Mouse (Mus musculus) CH12.LX (cell line): ENCODE data around the gene Ager. TPM values are rescaled to one million over a fixed set of nuclear protein-coding genes. Genes with fewer than 3 reads are reported as not detected.

Experiments
- DNase-seq: peaks from one replicate; pipeline ENCODE4 v3.0.0-alpha.2; 2013; ENCODE audit errors: extremely low read depth
- H3K27ac ChIP-seq: 2 replicates; pipeline ENCODE4 v1.5.1; 2012; ENCODE audit warnings: low read depth, mild to moderate bottlenecking, control low read depth, moderate library complexity; ENCODE audit not compliant: insufficient read depth
- H3K27me3 ChIP-seq: replicated peaks from 2 replicates; pipeline ENCODE3; 2012; ENCODE audit warnings: inconsistent platforms
- H3K36me3 ChIP-seq, 2 experiments: replicated peaks in 1 of 2; 2 replicates each; pipeline versions ENCODE3 to v1.6.1; 2012; ENCODE audit warnings: inconsistent platforms in 1 of 2, low read length in 1 of 2, mild to moderate bottlenecking in 1 of 2, mixed read lengths in 1 of 2, moderate library complexity in 1 of 2; ENCODE audit not compliant: control insufficient read depth in 1 of 2, insufficient read depth in 1 of 2
- H3K4me1 ChIP-seq, 2 experiments: 2 replicates each; pipeline ENCODE4 v1.6.1; 2012; ENCODE audit warnings: inconsistent platforms in 1 of 2, moderate library complexity in 1 of 2; ENCODE audit not compliant: insufficient read depth in 2 of 2, control insufficient read depth in 1 of 2
- H3K4me2 ChIP-seq: 2 replicates; pipeline ENCODE4 v1.6.1; 2012; ENCODE audit warnings: low read depth, mild to moderate bottlenecking, control low read depth; ENCODE audit not compliant: poor library complexity, insufficient read depth, severe bottlenecking
- H3K4me3 ChIP-seq, 3 experiments: fragments of 150-350 bp in 1 of 3; sonication (generic) in 1 of 3; replicated peaks in 1 of 3; 2 replicates each; pipeline versions ENCODE3 to v1.5.1; 2011 to 2012; ENCODE audit warnings: low read depth in 2 of 3, low read length in 2 of 3, mild to moderate bottlenecking in 2 of 3, moderate library complexity in 2 of 3, control low read depth in 1 of 3, improper control_type of control experiment in 1 of 3, inconsistent platforms in 1 of 3, mixed read lengths in 1 of 3; ENCODE audit not compliant: poor library complexity in 1 of 3
- H3K79me2 ChIP-seq: replicated peaks from 2 replicates; pipeline ENCODE4 v1.6.1; 2012; ENCODE audit warnings: mild to moderate bottlenecking, moderate library complexity; ENCODE audit not compliant: control insufficient read depth, poor library complexity, insufficient read depth, severe bottlenecking; ENCODE audit errors: extremely low read depth
- H3K9ac ChIP-seq: 2 replicates; pipeline ENCODE4 v1.6.1; 2012; ENCODE audit warnings: low read depth, mild to moderate bottlenecking, control low read depth, moderate library complexity; ENCODE audit not compliant: insufficient read depth
- H3K9me3 ChIP-seq: replicated peaks from 2 replicates; pipeline ENCODE3; 2012; ENCODE audit warnings: low read length, inconsistent platforms, mixed read lengths
- BHLHE40 ChIP-seq: IDR thresholded peaks from 2 replicates; pipeline ENCODE4 v1.6.1; 2011; ENCODE audit warnings: mild to moderate bottlenecking, low read depth, low read length, improper control_type of control experiment
- E2F4 ChIP-seq: IDR thresholded peaks from 2 replicates; pipeline ENCODE4 v1.6.1; 2011; ENCODE audit warnings: low read depth, low read length, improper control_type of control experiment; ENCODE audit not compliant: insufficient replicate concordance
- ELF1 ChIP-seq: IDR thresholded peaks from 2 replicates; pipeline ENCODE4 v1.6.1; 2014; ENCODE audit warnings: low read depth, mild to moderate bottlenecking, inconsistent platforms, low read length, improper control_type of control experiment
- HCFC1 ChIP-seq: IDR thresholded peaks from 2 replicates; pipeline ENCODE4 v1.6.1; 2012; ENCODE audit warnings: low read depth, mild to moderate bottlenecking, inconsistent platforms, low read length, improper control_type of control experiment
- JUN ChIP-seq: IDR thresholded peaks from 2 replicates; pipeline ENCODE4 v1.6.1; 2011; ENCODE audit warnings: low read depth, mild to moderate bottlenecking, low read length, improper control_type of control experiment, moderate library complexity; ENCODE audit not compliant: insufficient read depth
- JUND ChIP-seq: conservative IDR thresholded peaks from 2 replicates; pipeline ENCODE4 v1.6.1; 2011; ENCODE audit warnings: low read depth, low read length, improper control_type of control experiment
- KAT2A ChIP-seq: IDR thresholded peaks from 2 replicates; pipeline ENCODE4 v1.6.1; 2012; ENCODE audit warnings: low read length, improper control_type of control experiment, inconsistent platforms; ENCODE audit not compliant: insufficient replicate concordance
- MAFK ChIP-seq: IDR thresholded peaks from 2 replicates; pipeline ENCODE4 v1.6.1; 2011; ENCODE audit warnings: low read length, improper control_type of control experiment; ENCODE audit not compliant: insufficient replicate concordance
- MEF2A ChIP-seq: IDR thresholded peaks from 2 replicates; pipeline ENCODE4 v1.6.1; 2014; ENCODE audit warnings: low read depth, mild to moderate bottlenecking, inconsistent platforms, low read length, improper control_type of control experiment, borderline replicate concordance
- MYC ChIP-seq: IDR thresholded peaks from 2 replicates; pipeline ENCODE4 v1.6.1; 2011; ENCODE audit warnings: low read depth, mild to moderate bottlenecking, improper control_type of control experiment, low read length
- RAD21 ChIP-seq: IDR thresholded peaks from 2 replicates; pipeline ENCODE4 v1.6.1; 2011; ENCODE audit warnings: low read depth, mild to moderate bottlenecking, low read length, improper control_type of control experiment, moderate library complexity
- RCOR1 ChIP-seq: conservative IDR thresholded peaks from 2 replicates; pipeline ENCODE4 v1.6.1; 2012; ENCODE audit warnings: low read depth, mild to moderate bottlenecking, inconsistent platforms, low read length, improper control_type of control experiment
- SIN3A ChIP-seq: IDR thresholded peaks from 2 replicates; pipeline ENCODE4 v1.6.1; 2012; ENCODE audit warnings: low read length, improper control_type of control experiment, inconsistent platforms
- TBP ChIP-seq: conservative IDR thresholded peaks from 2 replicates; pipeline ENCODE4 v1.6.1; 2011; ENCODE audit warnings: low read depth, low read length, improper control_type of control experiment
- ZC3H11A ChIP-seq: IDR thresholded peaks from 2 replicates; pipeline ENCODE4 v1.6.1; 2012; ENCODE audit warnings: low read depth, mild to moderate bottlenecking, inconsistent platforms, low read length, improper control_type of control experiment
- ZKSCAN1 ChIP-seq: IDR thresholded peaks from 2 replicates; pipeline ENCODE4 v1.6.1; 2012; ENCODE audit warnings: low read depth, inconsistent platforms, low read length, improper control_type of control experiment, borderline replicate concordance
- ZNF384 ChIP-seq: IDR thresholded peaks from 2 replicates; pipeline ENCODE4 v1.6.1; 2012; ENCODE audit warnings: low read depth, low read length, improper control_type of control experiment, inconsistent platforms
- dilution Hi-C: fragments of 300-500 bp; cut with MboI; formaldehyde crosslinking; loops from 2 replicates; pipeline ENCODE4 v1.14.3; 2020; ENCODE audit warnings: low sequenced_read_pairs; ENCODE audit not compliant: extremely low pct_unique_long_range_greater_than_20kb, extremely low pct_ligation_motif_present
- in situ Hi-C: fragments of 300-500 bp; cut with MboI; formaldehyde crosslinking; loops from 3 replicates; pipeline ENCODE4 v1.14.3; 2019; ENCODE audit warnings: low sequenced_read_pairs, low pct_ligation_motif_present, low pct_unique_long_range_greater_than_20kb, mixed read lengths
- polyA plus RNA-seq: library from polyadenylated mRNA; unstranded; fragments of >175 nt; gene quantifications from 2 replicates; pipeline ENCODE4 v1.2.1, GENCODE M21; 2012; ENCODE audit warnings: low read depth; ENCODE audit not compliant: insufficient read length
- total RNA-seq, 2 experiments: library from RNA; depleted of rRNA; stranded (reverse); fragments of 300-350 nt in 1 of 2; fragments of >200 nt in 1 of 2; gene quantifications; 2 replicates each; pipeline ENCODE4 v1.2.3; 2012 to 2014

The Ager gene
- total and polyA plus RNA-seq, 3 experiments: 0.55 to 3.5 (median 0.81) TPM

DNA sequence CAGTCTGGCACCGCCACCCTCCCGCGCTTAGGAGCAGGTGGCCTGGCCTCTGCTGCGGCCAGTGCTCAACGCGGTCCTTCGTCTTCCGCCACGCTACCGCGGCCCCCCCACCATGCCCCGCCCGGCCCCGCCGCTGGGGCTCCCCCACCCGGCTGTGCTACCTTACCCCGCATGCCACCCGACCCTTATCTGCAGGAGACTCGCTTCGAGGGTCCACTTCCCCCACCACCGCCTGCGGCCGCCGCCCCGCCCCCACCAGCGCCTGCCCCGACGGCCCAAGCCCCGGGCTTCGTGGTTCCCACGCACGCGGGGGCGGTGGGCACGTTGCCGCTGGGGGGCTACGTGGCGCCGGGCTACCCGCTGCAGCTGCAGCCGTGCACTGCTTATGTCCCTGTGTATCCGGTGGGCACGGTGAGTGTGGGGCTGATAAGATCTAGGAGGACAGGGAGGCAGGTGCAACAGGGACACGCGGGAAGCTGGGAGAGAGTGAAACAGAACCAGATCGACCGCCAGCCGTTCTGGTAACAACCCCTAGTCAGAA, 33.2 kb downstream of the Ager start:
- H3K27me3 ChIP-seq: peaks cover 72% of the 10 kb centered on the region
- peaks cover 2 to 3% of the 10 kb centered on the region in 2 experiments; a peak in 2 of 4 replicates for H3K4me1 ChIP-seq
- in situ Hi-C loops (no loop called here), dilution Hi-C loops (no loop called here)
- no peak overlapping the region for H3K27ac ChIP-seq
- H3K36me3 ChIP-seq: no peaks in the 10 kb centered on the region
- H3K4me2 ChIP-seq: no peak overlapping the region
- H3K9me3 ChIP-seq: peaks cover 2% of the 10 kb centered on the region
- no peaks in the 10 kb centered on the region for H3K79me2 ChIP-seq
- no peak overlapping the region for H3K9ac ChIP-seq
- H3K4me3 ChIP-seq: no peak overlapping the region
- DNase-seq: no peak
- no peak for TF ChIP-seq BHLHE40
- no peak for TF ChIP-seq JUN

DNA sequence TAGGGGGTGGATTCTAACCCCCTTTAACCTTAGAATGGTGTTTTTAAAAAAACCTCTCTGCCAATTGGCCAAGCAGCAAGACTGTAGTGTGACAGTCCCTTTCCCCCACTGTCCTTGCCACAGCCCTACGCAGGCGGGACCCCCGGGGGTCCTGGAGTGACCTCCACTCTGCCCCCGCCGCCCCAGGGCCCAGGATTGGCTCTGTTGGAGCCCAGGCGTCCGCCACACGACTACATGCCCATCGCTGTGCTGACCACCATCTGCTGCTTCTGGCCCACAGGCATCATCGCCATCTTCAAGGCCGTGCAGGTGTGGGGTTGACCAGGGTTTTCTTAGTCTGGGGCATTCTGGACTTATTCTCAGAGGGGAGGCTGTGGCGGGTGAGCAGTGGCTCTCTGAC, 34.0 kb downstream of the Ager start:
- Histone ChIP-seq H3K79me2 (no peaks in the 10 kb centered on the region), H3K4me3 (no peak overlapping the region), H3K27ac (no peak overlapping the region), H3K27me3 (peaks cover 74% of the 10 kb centered on the region), H3K4me2 (no peak overlapping the region), H3K9me3 (no peaks in the 10 kb centered on the region), H3K4me1 (peaks cover 2 to 3% of the 10 kb centered on the region in 2 experiments; a peak in 2 of 4 replicates), H3K36me3 (no peaks in the 10 kb centered on the region), H3K9ac (no peak overlapping the region)
- in situ Hi-C loops: no loop called here
- no peak for DNase-seq
- dilution Hi-C loops: no loop called here
- TF ChIP-seq E2F4 (no peak), ZC3H11A (no peak), TBP (no peak), ZNF384 (no peak), MAFK (no peak), JUND (no peak), RAD21 (no peak), KAT2A (no peak), HCFC1 (no peak), RCOR1 (no peak), ELF1 (no peak), ZKSCAN1 (no peak), MYC (no peak), SIN3A (no peak), MEF2A (no peak), JUN (no peak)
